Mouse (Mus musculus) lung, postnatal 0 days (tissue): ENCODE data around the gene Slc6a17.

Experiments
- CTCF ChIP-seq: IDR thresholded peaks from 2 replicates; pipeline ENCODE4 v1.5.1; 2016; ENCODE audit warnings: antibody characterized with exemption, mild to moderate bottlenecking
- EP300 ChIP-seq: IDR thresholded peaks from 2 replicates; pipeline ENCODE4 v1.6.1; 2016; ENCODE audit warnings: antibody characterized with exemption, mild to moderate bottlenecking, control low read depth

- TF ChIP-seq CTCF (no peak), EP300 (no peak)
Measured at GRCm38 (mm10) chr3:107442191-107442590, 75.6 kb downstream of the Slc6a17 start.
